ENCODE assay signal across 23 mouse cellular contexts in genomic region chr2:58007081-58007480, GRCm38 (mm10). TPM values are rescaled to one million over a fixed set of nuclear protein-coding genes. Genes with fewer than 3 reads are reported as not detected.
"Had no signal": no experiment of that assay in that cellular context is flagged by ENCODE, and none has a peak within 500 bp of the region (broad histone marks: within the 10 kb centered on the region; RNA-seq: fewer than 3 reads in every experiment).

No protein-coding gene starts in this region.

- H3K4me3 ChIP-seq: midbrain, embryonic 10.5 days; neural tube, embryonic 12.5 days had no signal

- DNase-seq: lung, adult 18-20 months; lung, embryonic 14.5 days; lung, postnatal 10 days; lung, postnatal 4 days; midbrain, embryonic 14.5 days; right cerebral cortex, postnatal 14 days; spleen, adult 18-20 months; thymus, adult 2 months; thymus, postnatal 25 days; thymus, postnatal 4 days had no signal

- H3K36me3 ChIP-seq: midbrain, embryonic 10.5 days; neural tube, embryonic 12.5 days had no signal

- H3K4me2 ChIP-seq: lung, embryonic 14.5 days; neural tube, embryonic 12.5 days had no signal

- H3K27me3 ChIP-seq: neural tube, embryonic 12.5 days had no signal

RNA-seq across cellular contexts. Expression of gene Galnt5, which starts 9.4 kb away (rescaled TPM):
- total RNA-seq: megakaryocyte, adult 5-6 weeks; megakaryocyte-erythroid progenitor cell, adult 5-6 weeks; neutrophil, adult 5-6 weeks had no signal
- polyA plus RNA-seq: midbrain, embryonic 14.5 days; midbrain, embryonic 16.5 days; neural tube, embryonic 14.5 days; testis, adult 2 months had no signal

RNA-seq across cellular contexts. Expression of gene Ermn, which starts 45.6 kb away (rescaled TPM):
- total RNA-seq: megakaryocyte, adult 5-6 weeks; megakaryocyte-erythroid progenitor cell, adult 5-6 weeks; neutrophil, adult 5-6 weeks had no signal
- polyA plus RNA-seq: liver, embryonic 16.5 days; lung, embryonic 14.5 days; small intestine, adult 2 months; stomach, embryonic 14.5 days; stomach, embryonic 16.5 days; testis, adult 2 months; thymus, adult 2 months; urinary bladder, adult 2 months had no signal
